Mouse (Mus musculus): Measurements from ENCODE around the gene Psen1.

DNA sequence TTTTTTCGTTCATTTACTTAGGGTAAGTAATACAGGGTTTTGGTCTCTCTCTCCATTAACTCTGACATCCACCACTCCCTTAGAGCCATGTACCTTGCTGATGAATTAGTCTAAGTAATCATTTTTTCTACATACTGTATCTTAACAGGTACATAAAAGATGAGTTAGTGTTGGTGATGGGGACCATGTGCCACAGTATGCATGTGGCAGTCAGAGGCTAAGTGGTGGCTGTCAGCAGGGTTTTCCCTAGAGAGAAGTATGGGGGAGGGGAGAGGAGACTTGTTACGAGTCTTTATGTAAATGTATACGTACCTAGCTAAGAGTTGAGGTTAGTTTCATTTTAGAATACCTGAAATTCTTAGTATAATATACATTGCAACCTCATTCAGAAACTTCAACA, 35.1 kb downstream of the Psen1 start:
- TF ChIP-seq POLR2A (IDR thresholded peaks at IDR 0.05; ENCODE audit: control insufficient read depth, extremely low read depth, insufficient read depth, low read length, poor library complexity) (no peak), CTCF (IDR thresholded peaks at IDR 0.05; ENCODE audit: borderline replicate concordance, control insufficient read depth, extremely low read depth, insufficient read depth, low read length, poor library complexity) (no peak)

All from thymus, adult 2 months (tissue).